Mouse (Mus musculus) intestine, embryonic 15.5 days (tissue): ENCODE measurements around the gene Ssbp3. TPM values are rescaled to one million over a fixed set of nuclear protein-coding genes. Genes with fewer than 3 reads are reported as not detected.

ENCODE experiments used
- ATAC-seq: fragments of 200-750 bp; cut with Nextera tagmentation; 2 replicates; pipeline ENCODE4 v1.8.0; 2017; ENCODE audit warnings: moderate TSS enrichment, moderate library complexity
- H3K27ac ChIP-seq: fragments of 300-500 bp; sonication (generic); 2 replicates; pipeline ENCODE4 v1.5.1; 2015; ENCODE audit warnings: mild to moderate bottlenecking, inconsistent platforms
- H3K27me3 ChIP-seq: fragments of 300-500 bp; sonication (generic); replicated peaks from 2 replicates; pipeline ENCODE4 v1.6.1; 2015; ENCODE audit warnings: inconsistent platforms
- H3K36me3 ChIP-seq: fragments of 300-500 bp; sonication (generic); 2 replicates; pipeline ENCODE4 v1.6.1; 2015; ENCODE audit warnings: inconsistent platforms
- H3K4me1 ChIP-seq: fragments of 300-500 bp; sonication (generic); replicated peaks from 2 replicates; pipeline ENCODE4 v1.6.1; 2015; ENCODE audit warnings: inconsistent platforms
- H3K4me2 ChIP-seq: fragments of 300-500 bp; sonication (generic); replicated peaks from 2 replicates; pipeline ENCODE4 v1.6.1; 2015; ENCODE audit warnings: mild to moderate bottlenecking, inconsistent platforms
- H3K4me3 ChIP-seq: fragments of 300-500 bp; sonication (generic); replicated peaks from 2 replicates; pipeline ENCODE4 v1.5.1; 2015; ENCODE audit warnings: inconsistent platforms
- H3K9ac ChIP-seq: fragments of 300-500 bp; sonication (generic); 2 replicates; pipeline ENCODE4 v1.6.1; 2015; ENCODE audit warnings: inconsistent platforms
- H3K9me3 ChIP-seq: fragments of 300-500 bp; sonication (generic); 2 replicates; pipeline ENCODE4 v1.6.1; 2016; ENCODE audit warnings: inconsistent platforms
- WGBS: fragments of 180-500 bp; shearing (Covaris S2); methylation state at CpG from one replicate; pipeline ENCODE4 v1.1.7; 2015; 5-methylcytosine and 5-hydroxymethylcytosine counted together
- polyA plus RNA-seq: library from polyadenylated mRNA; unstranded; fragments of >200 nt; fragmentation: Nextera tagmentation; extraction: Ambion mirVana; gene quantifications from 2 replicates; pipeline ENCODE4 v1.2.1, GENCODE M21; 2015

The Ssbp3 gene
- polyA plus RNA-seq, 1 experiment from 2014 or later = 86.0 TPM

DNA sequence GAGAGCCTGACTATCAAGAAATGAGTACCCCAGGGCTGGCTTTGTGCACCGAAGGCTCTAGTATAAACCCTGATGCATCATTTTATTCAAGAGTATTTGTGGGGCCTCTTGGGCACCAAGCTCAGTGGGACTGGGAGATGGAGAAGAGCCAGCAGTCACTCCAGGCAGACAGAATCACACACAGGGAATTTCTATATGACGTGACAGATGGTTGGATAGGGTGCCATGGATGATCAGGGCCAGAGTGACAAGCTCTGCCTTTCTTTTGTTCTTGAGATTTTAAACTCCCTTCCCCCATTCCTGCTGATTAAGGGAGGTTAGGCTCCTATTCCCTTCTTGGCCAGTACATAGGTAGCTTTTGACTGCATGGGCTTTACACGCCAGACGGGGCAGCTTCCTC is 74.8 kb downstream of the Ssbp3 start:
- H3K4me3 ChIP-seq = no peak overlapping the region
- 78% methylated on average over 4 of the region's 4 CpGs for WGBS
- no peaks in the 10 kb centered on the region for H3K9me3 ChIP-seq
- no peak overlapping the region for H3K4me2 ChIP-seq
- no peaks in the 10 kb centered on the region for H3K27me3 ChIP-seq
- peak overlapping the region; percentile 78; the same call in 1 of the 2 replicates for H3K27ac ChIP-seq
- ATAC-seq = no peak
- peaks cover 56% of the 10 kb centered on the region for H3K4me1 ChIP-seq
- H3K9ac ChIP-seq = no peak overlapping the region
- H3K36me3 ChIP-seq = no peaks in the 10 kb centered on the region

DNA sequence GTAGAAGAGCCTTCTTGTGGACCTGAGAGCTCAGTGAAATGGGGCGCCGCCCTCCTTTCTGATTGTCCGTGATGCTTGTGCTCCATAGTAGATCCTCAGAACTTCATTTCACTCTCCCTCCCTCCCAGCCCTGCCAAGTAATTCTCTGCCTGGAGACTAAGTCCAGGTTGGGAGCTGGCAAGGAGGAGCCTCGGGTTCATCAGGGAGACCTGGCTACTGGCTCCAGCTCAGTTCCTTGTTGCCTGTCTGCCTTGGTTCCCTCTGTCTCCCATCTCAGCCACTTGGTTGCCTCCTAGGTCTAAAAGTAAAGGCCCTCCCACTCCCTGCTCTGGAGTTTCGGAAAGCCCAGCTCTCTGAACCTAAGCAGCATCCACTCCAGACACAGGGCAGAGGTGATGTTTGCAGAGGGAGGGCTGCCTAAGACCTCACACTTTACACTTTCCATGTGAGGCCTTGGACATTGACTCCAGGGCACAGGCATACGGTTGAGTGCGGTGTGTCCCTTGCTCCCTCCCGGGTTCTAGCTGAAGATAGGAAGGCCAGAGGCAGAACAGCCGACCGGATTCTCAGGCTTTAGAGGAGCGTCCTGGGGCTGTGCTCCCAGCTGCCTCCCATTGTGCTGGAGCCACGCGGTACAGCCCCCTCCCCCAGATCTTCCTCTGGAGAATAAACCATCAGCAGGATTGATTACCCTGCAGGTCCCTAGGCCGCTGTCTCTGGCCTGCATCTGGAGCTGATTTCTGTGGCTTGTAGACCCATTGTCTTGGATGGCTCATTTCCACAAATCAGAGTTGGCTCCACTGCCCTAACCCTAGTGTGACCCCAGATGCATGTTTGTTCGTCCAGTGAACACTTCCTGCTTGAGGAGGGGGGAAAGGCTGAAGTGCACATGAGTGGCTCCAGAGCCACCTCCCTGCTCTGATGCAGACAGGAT is 75.7 kb downstream of the Ssbp3 start:
- Histone ChIP-seq H3K36me3 (no peaks in the 10 kb centered on the region), H3K4me2 (peak overlapping the region; percentile 28), H3K4me3 (no peak overlapping the region), H3K9me3 (no peaks in the 10 kb centered on the region), H3K27me3 (no peaks in the 10 kb centered on the region), H3K27ac (peak overlapping the region; percentile 78), H3K9ac (peak overlapping the region; percentile 18; the same call in 1 of the 2 replicates), H3K4me1 (peaks cover 52% of the 10 kb centered on the region)
- WGBS = 19% methylated on average over 15 of the region's 15 CpGs
- peak; percentile 60 for ATAC-seq

DNA sequence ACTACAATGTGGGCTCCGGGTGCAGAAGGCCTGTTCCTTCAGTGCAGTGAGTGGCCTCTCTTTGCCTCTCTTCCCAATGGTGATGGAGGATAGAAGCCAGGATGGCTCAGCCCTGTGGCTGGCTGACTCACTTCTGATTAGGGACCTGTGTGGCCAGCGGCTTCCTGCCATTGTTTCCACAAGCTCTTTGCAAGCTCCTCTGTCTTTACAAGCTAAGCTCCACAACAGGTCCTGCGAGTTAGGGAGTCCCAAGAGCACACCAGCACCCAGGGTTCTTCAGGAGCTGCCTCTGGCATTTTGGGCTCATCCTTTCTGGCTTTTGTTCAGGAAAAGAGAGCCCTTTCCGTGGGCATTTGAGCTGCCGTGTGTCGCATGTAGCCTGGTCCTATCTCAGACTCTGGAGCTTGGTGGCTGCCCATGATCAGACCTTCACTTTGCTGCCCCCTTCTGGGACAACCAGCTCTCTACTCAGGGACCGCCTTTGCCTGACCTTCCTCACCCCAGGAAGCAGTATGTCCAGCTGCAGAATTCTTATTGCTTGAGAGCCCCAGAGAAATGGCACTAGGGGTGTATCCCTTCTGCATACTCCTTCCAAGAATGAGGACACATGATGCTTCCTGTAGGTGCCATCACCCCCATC is 77.3 kb downstream of the Ssbp3 start:
- peak; percentile 60 for ATAC-seq
- Histone ChIP-seq H3K4me3 (no peak overlapping the region), H3K27me3 (no peaks in the 10 kb centered on the region), H3K4me2 (peak overlapping the region; percentile 29), H3K36me3 (no peaks in the 10 kb centered on the region), H3K27ac (peak overlapping the region; percentile 52), H3K9me3 (no peaks in the 10 kb centered on the region), H3K4me1 (peaks cover 54% of the 10 kb centered on the region), H3K9ac (no peak overlapping the region)
- WGBS = 30% methylated on average over 7 of the region's 7 CpGs

DNA sequence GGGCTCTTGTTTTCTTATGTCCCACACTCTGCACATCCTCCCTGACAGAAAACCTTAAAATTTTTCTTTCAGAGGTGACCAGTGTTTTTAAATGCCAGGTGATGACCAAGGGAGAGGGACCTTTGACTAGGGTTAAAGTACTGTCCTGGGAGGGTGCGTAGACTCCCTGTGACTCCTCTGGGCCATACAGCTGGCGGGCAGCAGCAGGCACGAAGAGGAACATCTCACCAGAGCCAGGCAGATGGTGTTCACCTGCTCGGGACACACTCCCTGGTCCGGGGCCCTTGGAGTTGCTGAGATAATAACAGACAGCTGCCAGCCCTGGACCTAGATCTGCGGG is 78.4 kb downstream of the Ssbp3 start:
- H3K4me3 ChIP-seq = no peak overlapping the region
- H3K9me3 ChIP-seq = no peaks in the 10 kb centered on the region
- H3K4me1 ChIP-seq = peaks cover 46% of the 10 kb centered on the region
- H3K27me3 ChIP-seq = no peaks in the 10 kb centered on the region
- ATAC-seq = no peak
- WGBS = 74% methylated on average over 6 of the region's 6 CpGs
- no peak overlapping the region for H3K4me2 ChIP-seq
- H3K9ac ChIP-seq = no peak overlapping the region
- no peak overlapping the region for H3K27ac ChIP-seq
- no peaks in the 10 kb centered on the region for H3K36me3 ChIP-seq

DNA sequence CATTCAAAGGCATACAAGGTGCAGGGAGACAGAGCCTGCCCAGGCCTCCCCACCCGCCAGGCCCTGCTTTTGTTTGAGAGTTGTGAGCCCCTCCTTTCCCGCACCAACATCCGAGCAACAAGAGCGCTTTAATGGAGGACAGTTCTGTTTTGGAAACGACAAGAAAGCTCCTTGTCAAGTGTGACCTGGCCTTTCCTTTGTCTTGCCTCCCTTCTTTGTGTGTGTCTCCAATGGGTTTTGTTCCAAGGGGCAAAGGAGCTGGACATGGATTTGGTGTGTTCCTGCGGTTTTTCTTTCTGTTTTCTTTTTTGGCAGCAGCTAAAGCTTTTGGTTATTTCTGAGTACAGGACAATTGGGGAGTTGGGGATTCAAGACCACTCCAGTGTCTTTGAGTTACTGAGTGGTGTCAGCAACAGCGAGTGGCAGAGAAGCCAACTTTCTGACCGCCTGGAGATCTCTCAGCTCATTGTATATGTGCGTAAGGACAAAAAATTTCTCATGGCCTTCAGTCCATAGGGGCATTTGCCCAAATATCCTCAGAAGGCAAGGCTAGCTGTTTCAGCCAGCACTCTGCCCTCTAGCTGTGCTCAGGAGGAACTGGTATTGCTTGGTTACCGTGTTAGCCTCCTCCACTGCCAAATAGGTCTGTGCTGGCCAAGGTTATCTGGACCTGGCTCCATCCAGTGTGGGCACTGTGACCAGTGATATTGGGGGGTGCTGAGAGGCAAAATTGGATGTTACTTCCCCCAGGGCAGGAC is 78.9 kb downstream of the Ssbp3 start:
- Histone ChIP-seq H3K9me3 (no peaks in the 10 kb centered on the region), H3K4me2 (no peak overlapping the region), H3K36me3 (no peaks in the 10 kb centered on the region), H3K27ac (no peak overlapping the region), H3K9ac (no peak overlapping the region), H3K4me1 (peaks cover 42% of the 10 kb centered on the region), H3K27me3 (no peaks in the 10 kb centered on the region), H3K4me3 (no peak overlapping the region)
- 64% methylated on average over 10 of the region's 10 CpGs for WGBS
- no peak for ATAC-seq

DNA sequence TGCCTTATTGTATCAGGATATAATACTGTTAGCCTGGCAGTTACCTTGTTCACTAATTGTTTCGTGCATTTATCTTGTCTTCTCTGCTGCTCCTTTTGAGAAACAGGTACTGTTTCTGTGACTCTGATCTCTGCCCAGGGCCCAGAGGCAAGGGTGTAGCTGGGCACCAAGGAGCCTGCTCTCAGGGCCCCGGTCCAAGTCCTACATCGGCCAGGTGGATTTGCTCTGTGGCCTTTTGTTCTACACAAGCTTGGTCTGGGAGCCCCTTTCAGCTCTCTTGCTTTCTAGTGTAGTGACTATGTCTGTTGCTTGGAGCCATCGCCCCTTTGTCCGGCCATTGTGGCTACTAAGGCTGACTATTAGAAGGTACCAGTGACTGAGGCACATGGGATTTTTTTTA is 82.6 kb downstream of the Ssbp3 start:
- no peaks in the 10 kb centered on the region for H3K27me3 ChIP-seq
- no peaks in the 10 kb centered on the region for H3K36me3 ChIP-seq
- no peaks in the 10 kb centered on the region for H3K9me3 ChIP-seq
- H3K4me1 ChIP-seq = peaks cover 34% of the 10 kb centered on the region
- H3K4me3 ChIP-seq = no peak overlapping the region
- no peak overlapping the region for H3K9ac ChIP-seq
- no peak overlapping the region for H3K4me2 ChIP-seq
- H3K27ac ChIP-seq = no peak overlapping the region
- 90% methylated on average over 5 of the region's 5 CpGs for WGBS
- no peak for ATAC-seq

DNA sequence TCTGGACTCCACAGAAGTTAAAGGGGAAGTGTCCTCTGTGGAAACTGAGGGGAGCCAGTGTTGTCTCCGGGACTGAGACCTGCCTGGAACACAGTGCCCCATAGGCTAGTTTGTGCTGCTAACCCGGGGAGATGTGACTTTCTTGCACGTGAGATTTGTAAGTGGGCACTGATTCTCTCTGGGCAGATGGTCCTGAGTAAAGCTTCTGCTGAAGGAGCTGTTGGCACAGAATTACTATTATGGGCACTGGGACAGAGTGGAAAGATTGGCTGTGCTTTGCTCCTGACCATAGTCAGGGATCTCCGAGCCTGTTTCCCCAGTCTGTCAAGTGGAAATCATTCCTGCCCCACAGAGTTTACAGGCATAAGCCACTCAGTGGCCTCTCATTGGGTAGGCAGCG is 83.8 kb downstream of the Ssbp3 start:
- 84% methylated on average over 5 of the region's 5 CpGs for WGBS
- Histone ChIP-seq H3K9ac (no peak overlapping the region), H3K4me2 (no peak overlapping the region), H3K27me3 (no peaks in the 10 kb centered on the region), H3K36me3 (no peaks in the 10 kb centered on the region), H3K9me3 (no peaks in the 10 kb centered on the region), H3K27ac (no peak overlapping the region), H3K4me1 (peaks cover 31% of the 10 kb centered on the region), H3K4me3 (no peak overlapping the region)
- ATAC-seq = no peak

DNA sequence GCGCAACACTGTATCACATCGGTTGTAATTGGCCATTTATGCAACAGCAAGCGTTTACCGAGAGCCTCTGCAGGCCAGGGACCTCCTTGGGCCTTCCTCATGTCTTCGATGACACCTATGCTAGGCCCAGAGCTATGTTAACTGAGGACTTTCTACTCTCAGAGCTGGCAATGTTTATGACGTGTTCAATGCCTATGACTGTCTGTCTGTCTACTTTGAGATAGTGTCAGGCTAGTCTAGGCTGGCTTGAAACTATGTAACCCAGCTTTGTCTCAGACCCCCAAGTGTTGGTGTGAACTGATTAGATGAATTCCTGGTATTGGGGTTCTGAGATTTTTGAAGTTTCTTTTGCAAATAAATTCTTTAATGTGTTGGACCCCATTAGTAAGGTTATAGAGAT is 84.6 kb downstream of the Ssbp3 start:
- Histone ChIP-seq H3K4me2 (no peak overlapping the region), H3K4me3 (no peak overlapping the region), H3K4me1 (peaks cover 31% of the 10 kb centered on the region), H3K27me3 (no peaks in the 10 kb centered on the region), H3K27ac (no peak overlapping the region), H3K9me3 (no peaks in the 10 kb centered on the region), H3K9ac (no peak overlapping the region), H3K36me3 (no peaks in the 10 kb centered on the region)
- no peak for ATAC-seq
- WGBS = 81% methylated on average over 6 of the region's 6 CpGs

DNA sequence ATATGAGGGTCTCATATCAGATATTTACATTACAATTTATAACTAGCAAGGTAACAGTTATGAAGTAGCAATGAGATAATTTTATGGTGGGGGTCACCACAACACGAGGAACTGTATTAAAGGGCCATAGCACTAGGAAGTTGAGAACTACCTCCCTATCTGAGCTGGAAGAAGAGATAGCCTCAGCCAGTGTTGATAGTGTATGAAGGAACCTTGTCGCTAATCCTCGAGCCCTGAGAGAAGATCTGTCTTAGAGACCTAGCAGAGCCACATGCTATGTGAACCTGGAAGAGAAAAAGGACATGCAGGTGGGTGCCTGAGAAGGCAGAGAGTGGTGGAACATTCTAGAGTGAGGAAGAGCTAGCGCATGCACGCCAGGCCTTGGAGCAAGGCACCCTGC is 85.0 kb downstream of the Ssbp3 start:
- Histone ChIP-seq H3K27ac (peak overlapping the region; percentile 37; the same call in 1 of the 2 replicates), H3K4me1 (peaks cover 33% of the 10 kb centered on the region), H3K4me2 (no peak overlapping the region), H3K27me3 (no peaks in the 10 kb centered on the region), H3K9ac (no peak overlapping the region), H3K9me3 (no peaks in the 10 kb centered on the region), H3K36me3 (no peaks in the 10 kb centered on the region), H3K4me3 (no peak overlapping the region)
- 72% methylated on average over 5 of the region's 5 CpGs for WGBS
- no peak for ATAC-seq

DNA sequence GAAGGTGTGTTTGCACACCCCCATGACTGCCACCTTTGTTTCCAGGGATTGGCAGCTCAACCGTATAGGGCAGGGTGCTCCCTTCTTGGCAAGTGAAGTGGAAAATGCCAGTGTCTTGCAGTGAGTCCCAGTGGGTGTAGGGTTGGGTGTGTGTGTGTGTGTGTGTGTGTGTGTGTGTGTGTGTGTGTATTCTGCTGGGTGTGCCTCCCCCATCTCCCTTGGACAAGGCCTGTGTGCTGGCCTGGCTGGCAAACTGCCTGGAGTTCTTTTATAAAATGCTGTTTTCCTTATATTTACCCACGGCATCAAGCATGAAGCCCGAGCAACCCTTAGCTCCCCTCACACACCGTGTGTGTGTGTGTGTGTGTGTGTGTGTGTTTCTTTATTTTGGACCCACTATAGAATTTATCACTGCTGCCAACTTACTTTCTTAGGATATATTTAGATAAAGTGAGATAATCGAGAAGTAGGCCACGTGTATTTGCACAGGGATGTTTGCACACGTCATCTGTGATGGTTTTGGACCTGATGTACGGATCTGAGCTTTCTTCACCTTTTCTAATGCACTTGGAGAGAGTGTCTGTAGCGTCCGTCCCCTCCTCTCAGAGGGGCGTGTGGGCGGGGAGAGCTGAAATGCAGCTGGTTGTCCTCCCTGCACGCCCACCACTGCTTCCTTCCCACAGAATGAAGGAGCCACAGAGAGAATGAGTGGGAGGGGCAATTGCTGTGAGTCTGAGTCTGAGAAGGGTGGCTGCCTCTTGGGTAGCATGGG is 86.0 kb downstream of the Ssbp3 start:
- H3K4me1 ChIP-seq = peaks cover 40% of the 10 kb centered on the region
- H3K36me3 ChIP-seq = no peaks in the 10 kb centered on the region
- H3K9ac ChIP-seq = no peak overlapping the region
- no peak overlapping the region for H3K4me3 ChIP-seq
- H3K4me2 ChIP-seq = no peak overlapping the region
- 24% methylated on average over 13 of the region's 13 CpGs for WGBS
- ATAC-seq = 0 out of 2 replicates have a peak, but pooled peaks have one; percentile 11
- peak overlapping the region; percentile 13; the same call in 1 of the 2 replicates for H3K27ac ChIP-seq
- H3K27me3 ChIP-seq = no peaks in the 10 kb centered on the region
- H3K9me3 ChIP-seq = no peaks in the 10 kb centered on the region

DNA sequence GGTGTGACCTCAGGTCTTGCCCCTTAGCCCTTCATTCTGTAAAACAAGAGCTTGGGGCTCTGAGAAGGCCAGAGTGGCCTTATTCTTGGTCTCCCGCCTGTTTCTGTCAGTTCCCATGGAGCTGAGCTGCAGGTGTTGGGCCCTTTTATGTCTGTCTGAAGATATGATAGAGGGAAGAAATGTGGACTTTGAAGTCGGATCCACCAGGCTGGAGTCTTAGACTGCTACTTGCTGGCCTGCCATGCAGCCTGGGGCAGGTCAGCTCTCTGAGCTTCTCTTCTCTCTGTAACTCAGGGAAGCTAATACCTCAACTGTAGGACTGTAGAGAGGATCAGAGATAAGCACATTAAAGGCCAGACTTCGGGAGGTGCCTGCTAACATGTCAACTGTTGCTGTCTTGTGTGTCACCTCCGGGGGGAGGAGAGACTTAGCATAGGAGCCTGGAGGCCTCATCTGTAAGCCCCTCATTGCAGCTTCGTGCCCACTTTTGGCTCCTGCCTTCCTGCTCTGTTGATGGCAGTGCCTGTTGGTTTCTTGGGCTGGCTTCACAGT is 90.8 kb downstream of the Ssbp3 start:
- WGBS = 52% methylated on average over 5 of the region's 5 CpGs
- Histone ChIP-seq H3K4me3 (no peak overlapping the region), H3K27me3 (no peaks in the 10 kb centered on the region), H3K27ac (peak overlapping the region; percentile 67), H3K9me3 (no peaks in the 10 kb centered on the region), H3K4me1 (peaks cover 64% of the 10 kb centered on the region), H3K36me3 (no peaks in the 10 kb centered on the region), H3K4me2 (0 out of 2 replicates have a peak overlapping the region, but pooled peaks have one; percentile 7), H3K9ac (no peak overlapping the region)
- ATAC-seq = peak; percentile 58
